Mouse (Mus musculus) forebrain, embryonic 14.5 days (tissue): ENCODE results near the gene Tmem106c. TPM values are rescaled to one million over a fixed set of nuclear protein-coding genes. Genes with fewer than 3 reads are reported as not detected.

Experiments
- ATAC-seq: fragments of 200-750 bp; cut with Nextera tagmentation; 2 replicates; pipeline ENCODE4 v1.8.0; 2017; ENCODE audit warnings: mild to moderate bottlenecking, moderate library complexity
- DNase-seq: peaks from one replicate; pipeline ENCODE4 v3.0.0-alpha.2; 2015; ENCODE audit warnings: low spot score
- H3K27ac ChIP-seq: fragments of 300-500 bp; sonication (generic); 2 replicates; pipeline ENCODE4 v1.5.1; 2014; ENCODE audit warnings: low read depth, mild to moderate bottlenecking, control low read depth, low read length, moderate library complexity
- H3K27me3 ChIP-seq: fragments of 300-500 bp; sonication (generic); replicated peaks from 2 replicates; pipeline ENCODE4 v1.6.1; 2014; ENCODE audit warnings: low read length, control low read depth, mixed read lengths; ENCODE audit not compliant: control insufficient read depth, insufficient read depth
- H3K36me3 ChIP-seq: fragments of 300-500 bp; sonication (generic); 2 replicates; pipeline ENCODE4 v1.6.1; 2014; ENCODE audit warnings: low read length, control low read depth; ENCODE audit not compliant: control insufficient read depth, insufficient read depth
- H3K4me1 ChIP-seq: fragments of 300-500 bp; sonication (generic); 2 replicates; pipeline ENCODE4 v1.6.1; 2014; ENCODE audit warnings: antibody characterized with exemption, low read length, control low read depth; ENCODE audit not compliant: control insufficient read depth, insufficient read depth
- H3K4me2 ChIP-seq: fragments of 300-500 bp; sonication (generic); 2 replicates; pipeline ENCODE4 v1.6.1; 2014; ENCODE audit warnings: mild to moderate bottlenecking, control low read depth, low read length
- H3K4me3 ChIP-seq: fragments of 300-500 bp; sonication (generic); 2 replicates; pipeline ENCODE4 v1.5.1; 2014; ENCODE audit warnings: low read depth, low read length, control low read depth
- H3K9ac ChIP-seq: fragments of 300-500 bp; sonication (generic); 2 replicates; pipeline ENCODE4 v1.6.1; 2014; ENCODE audit warnings: mild to moderate bottlenecking, low read length, control low read depth, moderate library complexity
- H3K9me3 ChIP-seq: fragments of 300-500 bp; sonication (generic); replicated peaks from 2 replicates; pipeline ENCODE4 v1.6.1; 2016; ENCODE audit warnings: low read length, control low read depth, mixed read lengths; ENCODE audit not compliant: control insufficient read depth
- WGBS: fragments of 180-500 bp; shearing (Covaris S2); extraction: QIAGEN DNeasy Blood & Tissue Kit; methylation state at CpG from one replicate; pipeline ENCODE4 v1.1.7; 2014; 5-methylcytosine and 5-hydroxymethylcytosine counted together
- polyA plus RNA-seq: library from polyadenylated mRNA; unstranded; fragments of >200 nt; fragmentation: Nextera tagmentation; extraction: Ambion mirVana; gene quantifications from 2 replicates; pipeline ENCODE4 v1.2.1, GENCODE M21; 2014

The Tmem106c gene
- polyA plus RNA-seq, 1 experiment from 2014 or later, result 71.7 TPM

DNA sequence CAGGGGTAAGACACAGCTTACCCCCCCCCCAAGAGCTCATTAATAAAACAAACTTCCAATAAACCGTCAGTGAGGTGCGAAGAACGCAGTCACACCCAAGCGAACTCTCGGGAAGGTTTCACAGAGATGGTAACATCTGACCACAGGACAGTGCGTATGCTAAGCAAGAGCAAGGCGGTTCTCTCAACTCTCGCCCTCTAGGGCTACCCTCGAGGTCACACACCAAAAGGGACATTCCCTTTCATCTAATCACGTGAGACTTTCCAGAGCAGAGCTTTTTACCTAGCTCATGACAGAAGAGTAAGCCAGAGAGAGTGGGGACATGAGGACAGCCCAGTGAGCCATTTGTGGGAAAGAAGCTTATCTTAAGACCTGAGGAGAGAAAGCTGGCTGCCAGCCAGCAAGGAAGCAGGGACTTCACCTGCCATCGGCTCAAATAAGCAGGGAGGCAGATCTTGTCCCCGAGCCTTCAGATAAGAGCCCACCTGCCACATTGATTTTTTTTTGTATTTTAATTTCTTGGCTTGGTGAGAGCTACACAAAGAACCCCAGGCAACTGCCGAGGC lies 34.7 kb upstream of the Tmem106c start:
- Histone ChIP-seq H3K9ac (no peak overlapping the region), H3K27ac (no peak overlapping the region), H3K4me3 (no peak overlapping the region), H3K4me2 (no peak overlapping the region), H3K9me3 (no peaks in the 10 kb centered on the region), H3K4me1 (no peaks in the 10 kb centered on the region), H3K27me3 (no peaks in the 10 kb centered on the region), H3K36me3 (no peaks in the 10 kb centered on the region)
- 68% methylated on average over 13 of the region's 13 CpGs for WGBS
- ATAC-seq, result no peak
- DNase-seq, result no peak

DNA sequence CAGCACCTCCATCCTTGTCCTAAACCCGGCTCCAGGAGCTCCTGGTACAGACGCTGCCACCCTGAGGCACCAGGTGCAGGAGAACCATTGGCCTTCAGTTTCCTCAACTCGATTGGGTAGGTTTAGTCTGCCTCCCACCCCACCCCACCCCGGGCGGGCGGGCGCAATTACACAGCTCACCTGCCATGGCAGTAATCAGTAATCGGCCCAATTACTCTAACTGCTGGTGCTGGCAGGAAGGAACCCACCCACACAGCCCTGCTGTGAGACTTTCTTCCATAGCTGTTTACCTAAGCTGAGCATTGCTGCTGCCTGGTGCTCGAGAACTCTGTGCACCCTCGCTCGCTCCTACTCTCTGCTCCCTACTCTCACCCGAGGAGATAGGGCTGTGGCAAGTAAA lies 31.6 kb upstream of the Tmem106c start:
- no peak overlapping the region for H3K4me2 ChIP-seq
- H3K27ac ChIP-seq, result no peak overlapping the region
- no peak overlapping the region for H3K4me3 ChIP-seq
- H3K9ac ChIP-seq, result no peak overlapping the region
- WGBS, result 88% methylated on average over 12 of the region's 12 CpGs
- ATAC-seq (no peak), DNase-seq (no peak)
- H3K4me1 ChIP-seq, result no peaks in the 10 kb centered on the region
- no peaks in the 10 kb centered on the region for H3K9me3 ChIP-seq
- H3K36me3 ChIP-seq, result no peaks in the 10 kb centered on the region
- no peaks in the 10 kb centered on the region for H3K27me3 ChIP-seq

DNA sequence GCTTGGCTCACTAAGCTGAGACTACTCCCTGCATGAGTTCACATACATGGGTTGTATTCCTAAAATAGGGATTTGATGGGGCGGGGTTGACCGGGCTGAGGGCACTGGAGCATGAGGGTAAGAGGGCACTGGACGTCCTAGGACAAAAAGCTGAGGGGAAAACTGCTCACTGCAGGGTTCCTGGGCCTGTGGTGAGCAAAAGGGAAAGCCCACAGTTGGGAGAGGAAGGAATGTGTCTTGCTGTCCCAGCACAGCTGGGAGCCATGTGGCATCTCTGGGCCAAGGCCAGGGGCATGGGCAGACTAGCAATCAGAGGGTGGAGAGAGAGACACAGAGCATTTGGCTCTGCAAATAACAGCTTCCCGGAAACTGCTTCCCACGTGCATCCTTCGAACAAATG lies 25.4 kb upstream of the Tmem106c start:
- no peaks in the 10 kb centered on the region for H3K27me3 ChIP-seq

DNA sequence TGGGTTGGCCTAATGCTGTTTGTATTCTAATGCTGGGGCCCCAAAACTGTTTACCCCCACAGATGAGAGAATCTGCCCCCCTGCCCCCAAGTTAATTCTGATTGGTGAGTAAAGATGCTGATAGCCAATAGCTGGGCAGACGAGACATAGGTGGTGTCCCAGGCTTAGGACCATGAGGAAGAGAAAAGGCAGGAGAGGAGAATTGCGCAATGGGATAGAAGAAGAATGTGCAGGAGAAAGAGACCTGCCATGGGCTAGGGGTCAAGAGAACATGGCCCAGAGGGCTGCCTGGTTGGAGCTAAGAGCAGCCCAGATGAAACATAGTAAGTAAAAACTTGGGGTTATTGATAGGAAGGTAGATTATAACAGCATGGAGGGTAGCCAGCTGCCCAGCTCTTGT lies 23.9 kb upstream of the Tmem106c start:
- ATAC-seq (no peak), DNase-seq (no peak)
- Histone ChIP-seq H3K27me3 (no peaks in the 10 kb centered on the region), H3K9me3 (no peaks in the 10 kb centered on the region), H3K27ac (no peak overlapping the region), H3K36me3 (no peaks in the 10 kb centered on the region), H3K4me3 (no peak overlapping the region), H3K4me1 (no peaks in the 10 kb centered on the region), H3K4me2 (no peak overlapping the region), H3K9ac (no peak overlapping the region)
- WGBS, result 82% methylated on average over 2 of the region's 2 CpGs

More for the DNA sequence above, 25.4 kb upstream of the Tmem106c start:
- Histone ChIP-seq H3K9me3 (no peaks in the 10 kb centered on the region), H3K4me2 (no peak overlapping the region), H3K27ac (no peak overlapping the region), H3K4me3 (no peak overlapping the region), H3K36me3 (no peaks in the 10 kb centered on the region), H3K9ac (no peak overlapping the region), H3K4me1 (no peaks in the 10 kb centered on the region)
- ATAC-seq (no peak), DNase-seq (no peak)
- 48% methylated on average over 6 of the region's 6 CpGs for WGBS

DNA sequence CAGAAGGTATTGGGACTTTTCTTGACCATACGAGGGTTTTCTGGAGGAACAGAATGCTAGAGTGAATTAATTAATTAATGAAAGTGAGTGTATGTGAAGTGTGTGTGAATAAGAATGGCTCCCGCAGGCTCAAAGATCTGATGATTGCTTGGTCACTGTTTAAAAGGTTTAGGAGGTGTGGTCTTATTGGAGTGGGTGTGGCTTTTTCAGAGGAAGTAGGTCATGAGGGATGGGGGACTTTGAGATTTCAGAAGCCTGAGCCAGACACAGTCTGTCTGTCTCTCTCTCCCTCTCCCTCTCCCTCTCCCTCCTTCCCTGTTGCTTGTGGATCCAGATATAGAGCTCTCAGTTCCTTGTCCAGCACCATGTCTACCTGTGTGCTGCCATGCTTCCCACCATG lies 22.7 kb upstream of the Tmem106c start:
- no peak overlapping the region for H3K9ac ChIP-seq
- no peaks in the 10 kb centered on the region for H3K27me3 ChIP-seq
- ATAC-seq (no peak), DNase-seq (no peak)
- no peaks in the 10 kb centered on the region for H3K9me3 ChIP-seq
- H3K27ac ChIP-seq, result no peak overlapping the region
- H3K4me1 ChIP-seq, result no peaks in the 10 kb centered on the region
- no peak overlapping the region for H3K4me2 ChIP-seq
- WGBS, result 87% methylated on average over 2 of the region's 2 CpGs
- no peak overlapping the region for H3K4me3 ChIP-seq
- H3K36me3 ChIP-seq, result no peaks in the 10 kb centered on the region

DNA sequence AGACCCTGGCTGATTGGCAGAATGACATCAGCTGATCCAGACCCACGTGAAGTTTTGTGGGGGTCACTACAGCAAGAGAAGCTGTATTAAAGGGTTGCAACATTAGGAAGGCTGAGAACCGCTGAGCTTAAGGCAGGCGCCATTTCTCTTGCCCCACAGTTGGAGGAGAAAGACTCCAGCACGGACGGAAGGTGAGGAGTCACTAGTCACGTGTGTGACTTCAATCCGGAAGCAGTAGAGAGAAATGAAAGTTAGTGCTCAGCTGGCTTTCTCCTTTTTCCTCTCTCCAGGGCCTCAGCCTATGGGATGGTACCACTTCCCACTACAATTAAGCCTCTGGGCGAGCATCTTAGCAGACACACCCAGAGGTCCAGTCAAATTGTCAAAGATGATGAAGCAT lies 21.5 kb upstream of the Tmem106c start:
- DNase-seq (no peak), ATAC-seq (no peak)
- Histone ChIP-seq H3K36me3 (no peaks in the 10 kb centered on the region), H3K4me1 (no peaks in the 10 kb centered on the region), H3K27ac (no peak overlapping the region), H3K9me3 (no peaks in the 10 kb centered on the region), H3K4me3 (no peak overlapping the region), H3K9ac (no peak overlapping the region), H3K4me2 (no peak overlapping the region), H3K27me3 (no peaks in the 10 kb centered on the region)
- 88% methylated on average over 8 of the region's 8 CpGs for WGBS

DNA sequence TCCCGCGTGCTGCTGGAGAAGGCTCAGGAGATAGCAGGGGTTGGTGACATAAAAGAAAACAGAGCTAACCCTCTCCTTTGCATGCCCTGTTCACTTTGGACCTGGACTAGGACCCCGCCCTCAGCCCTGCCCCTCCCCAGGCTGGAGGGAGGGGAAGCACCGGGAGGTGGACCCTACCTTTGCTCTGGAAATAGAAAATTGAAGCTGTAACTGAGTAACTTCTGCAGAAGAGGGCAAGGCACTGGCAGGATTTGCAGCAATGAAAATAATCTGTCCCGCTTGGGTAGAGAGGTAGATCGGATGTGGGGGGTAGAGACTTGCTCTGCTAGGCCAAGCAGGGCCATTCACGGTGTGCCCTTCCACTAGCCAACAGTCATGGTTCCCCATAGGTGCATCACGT lies 20.6 kb upstream of the Tmem106c start:
- Histone ChIP-seq H3K36me3 (no peaks in the 10 kb centered on the region), H3K4me2 (no peak overlapping the region), H3K27ac (no peak overlapping the region), H3K9me3 (no peaks in the 10 kb centered on the region), H3K4me1 (no peaks in the 10 kb centered on the region), H3K4me3 (no peak overlapping the region), H3K9ac (no peak overlapping the region), H3K27me3 (no peaks in the 10 kb centered on the region)
- no peak for DNase-seq
- no peak for ATAC-seq
- WGBS, result 90% methylated on average over 8 of the region's 8 CpGs

DNA sequence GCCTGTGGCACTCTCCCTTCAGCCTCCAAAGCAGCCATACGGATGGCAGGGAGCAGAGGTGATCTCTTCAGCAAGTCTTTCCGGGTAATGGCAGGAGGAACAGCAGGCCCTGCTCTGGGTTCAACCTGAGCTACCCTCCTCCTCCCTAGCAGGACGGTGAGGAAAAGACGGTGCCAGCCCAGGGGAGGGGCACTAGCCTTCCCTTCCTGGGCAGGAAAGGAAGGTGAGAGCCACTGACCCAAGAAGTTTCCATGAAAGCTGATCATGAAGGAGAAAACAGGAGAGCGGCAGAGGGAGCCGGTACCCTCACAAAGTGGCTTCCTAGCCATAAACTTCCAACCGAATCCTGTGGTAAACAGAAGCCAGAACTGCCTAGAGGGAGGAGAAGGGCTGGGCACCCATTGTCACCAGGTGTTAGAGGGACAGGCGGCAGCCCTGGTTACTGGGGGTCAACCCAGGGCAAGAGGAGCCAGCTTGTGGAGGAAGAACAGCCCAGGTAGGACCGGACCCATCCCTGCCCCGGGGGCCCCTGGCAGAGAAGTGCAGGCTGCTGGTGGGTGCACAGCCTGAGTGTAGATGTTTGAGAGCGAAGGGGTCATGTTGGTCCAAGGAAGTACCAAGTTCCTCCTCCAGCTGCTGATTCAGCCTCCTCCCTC lies 19.0 kb upstream of the Tmem106c start:
- Histone ChIP-seq H3K4me2 (no peak overlapping the region), H3K9ac (no peak overlapping the region), H3K36me3 (no peaks in the 10 kb centered on the region), H3K4me1 (no peaks in the 10 kb centered on the region; the same call in 1 of the 2 replicates), H3K4me3 (no peak overlapping the region), H3K9me3 (no peaks in the 10 kb centered on the region), H3K27ac (no peak overlapping the region), H3K27me3 (no peaks in the 10 kb centered on the region)
- no peak for DNase-seq
- 85% methylated on average over 11 of the region's 11 CpGs for WGBS
- no peak for ATAC-seq

DNA sequence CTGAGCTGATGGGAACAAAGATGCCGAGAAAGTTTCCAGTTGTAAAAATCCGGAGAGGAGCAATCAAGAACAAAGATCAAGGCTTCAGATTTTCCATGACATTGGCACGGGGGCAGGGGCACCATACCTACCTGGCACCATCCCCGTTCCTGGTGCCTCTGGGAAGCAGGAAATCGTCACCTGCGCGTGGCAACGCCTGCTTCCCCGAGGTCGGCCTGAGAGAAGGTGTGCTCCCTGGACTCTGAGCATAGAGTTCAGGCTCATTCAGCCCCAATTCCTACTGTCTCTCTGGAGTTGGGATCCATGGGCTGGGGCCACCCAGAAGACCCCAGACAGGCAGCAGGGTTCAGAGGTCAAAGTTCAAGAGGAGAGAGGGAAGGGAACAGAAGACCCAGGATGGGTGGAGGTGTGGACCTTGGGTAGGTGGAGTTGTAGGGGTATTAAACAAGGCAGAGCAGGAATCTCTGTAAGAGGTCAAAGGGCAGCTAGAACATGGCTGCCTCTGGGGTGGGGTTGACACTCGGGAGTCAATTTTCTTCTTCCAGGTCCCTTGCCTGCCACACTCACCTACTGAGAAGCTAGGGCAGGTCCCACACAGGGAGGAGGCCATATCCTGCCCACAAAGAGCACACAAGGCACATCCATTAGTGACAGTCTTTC lies 18.2 kb upstream of the Tmem106c start:
- DNase-seq (no peak), ATAC-seq (no peak)
- Histone ChIP-seq H3K27ac (no peak overlapping the region), H3K9ac (no peak overlapping the region), H3K9me3 (no peaks in the 10 kb centered on the region), H3K36me3 (no peaks in the 10 kb centered on the region), H3K4me3 (no peak overlapping the region), H3K27me3 (no peaks in the 10 kb centered on the region), H3K4me1 (no peaks in the 10 kb centered on the region; the same call in 1 of the 2 replicates), H3K4me2 (no peak overlapping the region)
- WGBS, result 81% methylated on average over 11 of the region's 11 CpGs
